Mouse (Mus musculus): ENCODE data around the gene Vps33b.
"Not testable (repeated sequence)": the region's sequence is repeated elsewhere in the genome, so short reads cannot be mapped to it uniquely, and the experiment has no call there.

Gene Vps33b

DNA sequence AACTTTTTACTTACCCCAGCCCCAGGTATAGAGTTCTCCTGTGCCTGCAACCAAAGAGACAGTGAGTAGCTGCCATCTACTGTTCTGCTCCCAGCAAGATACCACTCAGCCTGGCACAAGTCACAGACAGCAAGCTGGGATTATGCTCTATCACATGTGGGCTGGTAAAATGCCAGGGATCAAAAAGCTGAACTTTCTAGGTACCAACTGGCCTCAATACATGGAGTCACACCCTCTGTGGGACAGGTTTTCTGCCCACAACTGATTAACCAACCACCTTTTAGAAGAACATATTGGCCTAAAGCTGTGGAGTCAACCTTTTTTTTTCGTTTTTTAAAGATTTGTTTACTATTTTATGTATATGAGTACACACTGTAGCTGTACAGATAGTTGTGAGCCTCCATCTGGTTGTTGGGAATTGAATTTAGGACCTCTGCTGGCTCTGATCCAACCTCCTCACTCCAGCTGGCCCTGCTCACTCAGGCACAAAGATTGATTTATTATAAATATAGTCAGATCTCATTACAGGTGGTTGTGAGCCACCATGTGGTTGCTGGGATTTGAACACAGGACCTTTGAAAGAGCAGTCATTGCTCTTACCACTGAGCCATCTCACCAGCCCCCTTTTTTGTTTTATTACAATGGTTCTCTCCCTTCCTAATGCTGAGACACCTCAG lies 48.1 kb downstream of the Vps33b start:
- DNase-seq (ENCODE audit: low spot score in 2 of 2), result no peak

DNA sequence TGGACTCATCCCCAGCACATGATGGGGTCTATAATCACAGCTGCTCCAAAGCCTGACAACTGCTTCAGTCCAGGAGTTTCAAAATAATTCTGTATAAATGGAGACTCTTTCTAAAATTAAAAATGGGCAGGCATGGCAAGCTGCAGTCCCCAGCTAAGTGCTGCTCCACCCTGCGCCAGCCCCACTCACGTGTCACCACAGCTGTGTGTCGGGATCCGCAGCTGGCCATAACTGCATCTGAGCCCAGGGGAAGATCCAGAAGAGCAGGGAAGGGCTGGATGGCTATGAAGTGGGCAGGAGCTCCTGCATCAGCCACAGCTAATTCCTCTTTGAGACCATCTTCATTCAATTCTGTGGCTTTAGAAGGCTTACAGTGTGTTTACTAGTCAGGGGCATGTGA lies 49.2 kb downstream of the Vps33b start:
- DNase-seq (ENCODE audit: low spot score in 2 of 2), result no peak

DNA sequence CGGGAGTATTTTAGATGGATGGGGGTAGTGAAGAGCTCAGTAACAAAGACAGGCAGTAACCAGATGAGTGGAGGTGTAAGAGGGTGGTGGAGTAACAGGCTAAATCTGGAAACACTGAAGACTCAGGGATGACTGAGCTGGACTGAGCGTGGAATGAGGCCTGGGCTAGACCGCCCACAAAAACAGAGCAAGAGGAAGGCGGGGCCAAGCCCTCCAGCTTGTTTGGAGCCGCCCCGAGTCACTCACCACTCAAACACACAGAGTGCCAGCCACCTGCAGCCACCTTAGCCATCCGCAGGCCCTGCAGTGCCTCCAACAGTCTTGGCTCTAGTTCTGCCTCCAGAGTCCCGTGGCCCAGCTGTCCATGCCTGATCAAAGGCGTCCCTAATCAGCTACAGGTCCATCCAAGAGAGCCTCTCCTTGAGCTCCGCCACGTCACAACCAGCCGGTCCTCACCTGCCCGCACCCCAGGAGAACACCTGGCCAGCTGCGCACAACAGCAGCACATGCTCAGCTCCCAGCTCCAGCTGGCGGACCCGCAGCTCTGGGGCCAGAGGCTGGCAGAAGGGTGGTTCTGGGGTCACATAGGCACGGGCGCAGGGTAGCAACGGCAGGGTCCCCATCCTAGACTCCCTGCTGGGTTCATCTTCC lies 50.5 kb downstream of the Vps33b start:
- DNase-seq (ENCODE audit: low spot score in 2 of 2), result no peak

DNA sequence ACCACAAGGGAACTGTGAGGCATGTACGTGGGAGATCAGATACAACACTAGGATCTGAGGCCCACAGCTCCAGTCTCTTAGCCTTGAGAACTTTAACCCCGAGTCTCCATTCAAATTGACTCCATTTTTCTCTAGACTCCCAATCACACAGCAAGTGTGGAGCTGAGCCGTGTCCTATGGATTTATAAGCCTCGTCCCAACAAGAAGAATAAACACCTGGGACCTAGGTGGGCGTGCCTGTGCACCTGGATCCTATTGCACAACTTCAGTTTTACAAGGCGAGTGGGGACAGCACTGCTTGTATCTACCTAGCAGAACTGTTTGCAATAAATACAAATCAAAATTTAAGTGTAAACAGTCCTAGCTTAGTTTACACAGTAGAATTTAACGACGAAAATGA lies 53.9 kb downstream of the Vps33b start:
- DNase-seq (ENCODE audit: low spot score in 2 of 2), result no peak

DNA sequence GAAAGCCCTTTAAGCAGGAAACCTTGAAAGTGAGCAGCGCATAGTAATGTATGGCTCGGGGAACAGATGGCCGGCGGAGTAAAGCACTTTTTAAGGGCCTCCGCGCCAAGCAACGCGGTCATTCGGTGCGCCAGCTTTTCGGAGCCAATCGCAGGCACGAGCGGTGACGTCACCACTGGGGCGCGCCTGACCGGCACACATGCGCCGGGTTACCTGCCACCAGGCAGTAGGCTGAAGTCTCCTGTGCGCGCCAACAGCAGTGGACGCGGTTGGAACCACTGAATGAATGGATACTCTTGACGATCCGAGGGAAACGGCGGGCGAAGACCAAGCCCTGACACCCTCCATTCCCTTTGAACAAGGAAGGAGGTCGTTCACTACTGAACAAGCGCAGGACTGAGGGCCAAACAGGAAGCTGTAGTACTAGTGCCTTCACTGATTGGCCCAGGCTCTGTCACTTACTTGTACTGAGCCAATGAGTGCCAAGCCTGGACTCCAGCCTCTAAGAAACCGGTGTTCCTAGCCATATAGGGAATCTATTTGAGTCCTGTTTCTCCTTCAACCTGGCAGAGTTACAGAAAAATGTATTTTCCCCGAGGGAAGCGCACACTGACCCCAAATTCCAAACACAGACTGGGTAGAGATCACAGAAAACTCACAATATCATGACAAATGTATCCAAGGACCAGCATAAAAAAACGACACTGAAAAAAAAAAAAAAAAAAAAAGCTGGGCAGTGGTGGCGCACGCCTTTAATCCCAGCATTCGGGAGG lies 54.8 kb downstream of the Vps33b start, which contains the start of gene Rccd1:
Gene Rccd1, minus strand, starts transcription at position 412 of the 773 bp plus-strand sequence.
- DNase-seq (ENCODE audit: low spot score in 2 of 2), result peak; percentile 89 to 96

DNA sequence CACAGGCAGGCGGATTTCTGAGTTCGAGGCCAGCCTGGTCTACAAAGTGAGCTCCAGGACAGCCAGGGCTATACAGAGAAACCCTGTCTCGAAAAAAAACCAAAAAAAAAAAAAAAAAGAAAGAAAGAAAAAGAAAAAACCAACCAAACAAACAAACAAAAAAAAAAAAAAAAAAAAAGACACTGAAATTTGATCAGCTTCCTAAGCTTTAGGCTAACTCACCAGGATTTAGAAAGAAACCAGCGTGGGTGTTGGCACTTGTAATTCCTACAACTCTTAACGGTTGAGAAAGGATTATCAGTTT lies 55.3 kb downstream of the Vps33b start:
- not testable (repeated sequence) for DNase-seq (ENCODE audit: low spot score in 2 of 2)

DNA sequence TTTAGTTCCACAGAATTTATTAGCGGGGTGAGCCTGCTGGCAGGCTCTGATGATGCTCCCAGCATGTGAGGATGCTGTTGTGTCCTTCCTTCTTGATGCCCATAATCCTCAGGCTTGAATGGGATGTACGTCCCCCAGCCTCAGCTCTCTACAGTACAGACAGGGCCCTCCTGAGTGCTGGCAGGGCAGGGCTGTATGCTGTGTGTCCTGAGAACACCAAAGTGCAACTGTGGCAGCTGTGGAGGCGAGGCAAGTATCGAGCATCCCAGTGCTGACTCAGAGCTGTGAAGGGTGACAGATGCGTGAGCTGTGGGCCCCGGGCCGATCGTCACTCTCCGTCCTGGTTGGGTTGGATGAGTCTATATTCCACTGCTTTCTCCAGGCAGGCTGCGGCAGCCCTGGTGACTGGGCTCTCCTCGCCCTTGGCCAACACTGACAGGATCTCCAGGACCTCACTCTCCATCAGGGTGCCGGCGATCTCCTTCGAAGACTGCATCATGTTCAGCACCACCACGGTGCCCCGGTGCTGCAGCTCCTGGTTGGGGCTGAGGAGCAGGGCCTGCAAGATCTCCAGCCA lies 55.9 kb downstream of the Vps33b start:
- DNase-seq (ENCODE audit: low spot score in 2 of 2), result no peak

DNA sequence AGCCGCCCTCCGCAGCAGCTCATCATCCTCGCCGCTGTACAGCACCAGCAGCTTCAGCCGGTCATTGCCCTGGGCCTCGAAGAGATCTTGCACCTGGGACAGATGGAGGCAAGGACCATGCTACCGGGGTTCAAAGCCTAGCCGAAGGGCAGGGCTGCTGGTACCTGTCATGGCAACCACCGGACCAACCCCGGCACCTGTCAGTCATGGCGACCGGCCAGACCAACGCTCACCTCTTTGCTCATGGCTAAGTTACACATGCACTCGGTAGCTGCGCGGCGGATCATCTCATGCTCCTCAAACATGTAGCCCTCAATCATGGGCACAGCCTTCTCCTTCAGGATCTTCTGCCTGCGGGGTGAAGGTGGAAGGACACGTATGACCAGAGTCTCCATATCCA lies 56.6 kb downstream of the Vps33b start:
- no peak for DNase-seq (ENCODE audit: low spot score in 2 of 2)

DNA sequence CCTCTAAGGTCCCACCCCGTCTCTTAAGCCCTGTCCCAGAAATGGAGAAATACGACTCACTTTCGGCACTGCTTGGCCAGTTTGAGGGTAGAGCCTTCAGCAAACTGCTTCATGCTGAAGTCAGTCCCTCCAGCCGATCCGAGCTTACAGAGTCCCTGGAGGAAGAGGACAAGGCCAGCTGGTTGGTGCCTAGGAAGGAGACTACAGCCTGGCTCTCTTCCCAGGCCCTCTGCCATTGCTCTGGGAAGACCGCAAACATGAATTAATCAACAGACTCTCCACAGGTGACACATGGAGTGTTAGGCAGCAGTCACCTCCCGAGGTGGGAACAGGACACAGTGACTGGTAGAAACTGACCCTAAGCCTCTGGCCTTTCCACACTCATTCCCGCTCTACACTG lies 60.8 kb downstream of the Vps33b start:
- DNase-seq (ENCODE audit: low spot score in 2 of 2), result no peak

DNA sequence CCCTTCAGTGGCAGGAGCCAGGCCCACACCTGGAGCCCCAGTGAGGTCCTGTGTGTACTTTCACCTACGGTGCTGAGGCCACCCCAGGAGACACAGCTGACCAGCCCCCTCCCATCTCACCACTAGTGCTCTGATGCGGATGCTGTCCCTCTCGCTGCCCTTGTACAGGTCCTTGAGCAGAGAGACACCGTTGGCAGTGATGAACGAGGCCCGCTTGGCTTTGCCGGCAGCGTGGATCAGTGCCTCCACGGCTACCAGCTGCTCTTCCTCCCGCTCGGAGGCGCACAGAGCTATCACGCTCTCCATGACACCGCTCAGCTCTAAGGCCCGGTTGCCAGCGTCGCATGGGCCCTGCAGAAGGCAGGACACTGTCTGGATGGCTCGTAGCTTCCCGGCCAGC lies 62.0 kb downstream of the Vps33b start:
- DNase-seq (ENCODE audit: low spot score in 2 of 2), result no peak

DNA sequence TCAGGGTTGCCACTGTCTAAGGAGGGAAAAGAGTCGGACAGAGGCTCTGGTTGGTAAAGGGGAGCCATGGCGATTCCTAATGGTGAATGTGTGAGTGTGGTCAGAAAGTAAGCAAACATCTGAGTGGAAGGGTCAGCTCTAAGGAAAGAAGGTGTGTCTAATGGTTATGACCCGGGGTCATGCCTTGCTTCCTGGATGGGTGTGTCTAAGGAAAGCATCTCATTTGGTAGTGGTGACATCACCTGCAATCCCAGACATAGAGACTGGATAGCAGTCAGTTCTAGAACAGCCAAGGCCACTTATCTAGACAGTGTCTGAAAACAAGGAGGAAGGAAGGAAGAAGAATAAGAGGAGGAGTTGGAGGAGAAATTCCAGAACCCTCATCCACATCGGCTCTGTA lies 65.4 kb downstream of the Vps33b start:
- no peak for DNase-seq (ENCODE audit: low spot score in 2 of 2)

DNA sequence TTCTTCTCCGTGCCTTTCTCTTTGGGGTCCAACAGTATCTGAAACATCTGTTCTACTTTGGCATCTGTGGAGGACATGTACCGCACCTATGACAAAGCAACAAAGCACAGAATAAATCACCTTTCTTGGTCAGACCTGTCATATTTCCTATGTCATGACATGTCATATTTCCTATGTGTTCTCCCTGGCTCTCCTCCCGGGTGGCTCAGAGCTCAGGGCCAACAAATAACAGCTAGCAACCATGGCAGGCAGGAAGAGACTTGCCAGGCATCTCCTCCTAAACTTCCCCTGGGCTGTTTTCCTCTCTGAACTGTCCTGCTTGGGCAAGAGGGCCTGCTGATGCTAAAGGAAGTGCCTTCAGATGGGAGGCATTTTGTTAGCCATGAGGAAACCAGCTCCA lies 67.5 kb downstream of the Vps33b start:
- no peak for DNase-seq (ENCODE audit: low spot score in 2 of 2)

DNA sequence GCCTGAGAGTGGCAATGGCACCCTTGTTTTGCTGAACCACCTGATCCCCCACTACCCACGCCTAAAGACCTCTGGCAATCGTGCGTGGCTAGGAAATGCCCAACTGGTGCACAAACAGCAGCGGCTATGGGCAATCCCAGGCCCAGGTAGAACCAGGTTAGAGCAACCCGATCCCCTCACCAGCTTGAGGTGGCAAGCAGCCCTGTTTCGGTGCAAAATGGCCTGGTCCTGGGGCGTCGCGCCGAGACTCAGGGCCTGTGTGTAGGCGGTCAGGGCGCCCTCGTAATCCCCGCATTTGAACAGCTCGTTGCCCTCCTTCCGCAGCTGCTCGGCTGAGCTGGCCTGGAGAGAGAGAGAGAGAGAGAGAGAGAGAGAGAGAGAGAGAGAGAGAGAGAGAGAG lies 69.9 kb downstream of the Vps33b start:
- no peak for DNase-seq (ENCODE audit: low spot score in 2 of 2)

DNA sequence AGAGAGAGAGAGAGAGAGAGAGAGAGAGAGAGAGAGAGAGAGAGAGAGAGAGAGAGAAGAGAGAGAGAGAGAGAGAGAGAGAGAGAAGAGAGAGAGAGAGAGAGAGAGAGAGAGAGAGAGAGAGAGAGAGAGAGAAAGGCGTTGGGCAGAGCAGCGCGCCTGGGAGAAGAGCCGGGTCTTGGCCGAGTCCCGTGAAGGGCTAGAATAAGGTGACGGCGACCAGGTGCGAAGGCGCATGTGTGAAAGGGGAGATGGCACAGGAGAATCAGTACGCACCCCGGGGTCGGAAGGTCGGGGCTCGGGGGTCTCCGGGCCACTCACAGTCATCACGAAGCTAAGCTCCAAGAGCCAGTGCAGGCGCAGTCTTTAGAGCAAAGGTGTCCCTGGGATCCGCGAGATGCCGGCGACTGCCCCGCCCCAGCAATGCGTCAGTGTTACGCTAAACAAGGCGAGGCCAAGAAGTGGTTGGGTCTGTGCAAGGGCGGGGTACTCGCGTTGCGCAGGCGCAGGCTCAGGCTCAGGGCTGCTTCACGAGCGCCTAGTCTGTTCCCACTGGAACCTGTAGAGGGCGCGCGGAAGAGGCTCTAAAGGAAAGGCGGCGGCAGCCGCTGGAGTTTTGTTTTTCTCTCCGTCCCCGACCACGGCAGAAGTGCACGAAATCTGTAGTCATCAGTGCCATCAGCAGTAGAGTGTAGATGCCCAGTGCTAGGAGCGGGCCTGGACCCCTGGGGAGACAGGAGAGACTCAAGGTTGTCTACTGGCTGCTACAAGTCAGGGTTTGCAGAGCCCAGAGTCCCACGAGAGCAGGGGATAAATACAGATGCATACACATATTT lies 70.6 kb downstream of the Vps33b start:
- peak; percentile 96 to 98 for DNase-seq (ENCODE audit: low spot score in 2 of 2)

DNA sequence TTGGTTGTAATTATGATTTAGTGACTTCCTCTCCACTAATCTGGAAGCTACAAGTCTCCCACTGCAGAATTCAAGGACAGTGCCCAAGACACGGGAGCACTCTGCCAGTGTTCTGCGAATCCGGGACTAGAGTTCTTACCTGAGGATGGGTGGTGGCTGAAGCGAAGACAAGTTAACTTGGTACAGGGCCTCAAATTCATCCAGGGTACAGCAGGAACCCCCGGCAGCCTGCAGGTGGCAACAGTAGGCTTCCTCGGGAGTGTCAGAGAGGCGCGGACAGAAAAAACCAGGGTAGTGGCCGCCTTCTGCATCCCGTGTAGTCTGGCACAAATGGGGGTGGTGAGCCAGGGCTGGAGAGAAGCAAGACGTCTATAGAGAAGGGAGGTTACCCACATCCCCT lies 71.3 kb downstream of the Vps33b start, which contains the start of gene Unc45a:
Gene Unc45a, minus strand, starts transcription at position 213 of the 400 bp plus-strand sequence.
- DNase-seq (ENCODE audit: low spot score in 2 of 2), result peak in 1 of 2 experiments; percentile 64
